Comparison of ENCODE assay signal across 9 mouse cellular contexts in the genomic region with DNA sequence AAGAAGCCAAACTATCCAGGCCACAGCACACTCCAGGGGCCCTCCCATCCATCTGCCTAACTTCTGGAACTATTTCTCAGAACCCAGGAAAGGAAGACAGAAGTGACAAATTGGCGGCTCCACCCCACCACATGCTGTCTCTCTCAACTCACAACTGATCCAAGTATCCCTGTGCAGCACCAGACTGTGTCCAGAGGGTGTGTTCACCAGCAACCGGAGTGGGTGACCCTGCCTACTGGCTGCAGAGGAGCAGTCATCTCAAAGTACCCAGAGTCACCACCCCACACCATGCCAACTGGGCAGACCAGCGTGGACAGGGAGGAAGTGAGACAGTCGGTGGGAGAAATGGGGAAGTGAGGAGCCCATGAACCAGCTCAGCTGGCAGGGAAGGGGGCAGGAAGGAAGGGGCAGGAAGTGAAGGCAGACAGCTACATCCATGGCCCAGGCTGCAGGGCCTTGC. TPM values are rescaled to one million over a fixed set of nuclear protein-coding genes. Genes with fewer than 3 reads are reported as not detected.
A peak's percentile ranks its signal among the peaks of the same experiment; 100 is the strongest.
DNase-seq lines count a peak whose midpoint lies in the region; ATAC-seq and TF ChIP-seq lines count a peak whose summit lies in the region.
"Had no signal": no experiment of that assay in that cellular context is flagged by ENCODE, and none has a peak within 500 bp of the region (broad histone marks: within the 10 kb centered on the region; RNA-seq: fewer than 3 reads in every experiment).

No protein-coding gene starts in this region.

- H3K9me3 ChIP-seq in forebrain, embryonic 10.5 days, result no peaks in the 10 kb centered on the region
- no peaks in the 10 kb centered on the region for H3K9me3 ChIP-seq in forebrain, embryonic 11.5 days (ENCODE audit: control insufficient read depth, low read length)
- H3K9me3 ChIP-seq in liver, postnatal 0 days (ENCODE audit: low read length), result no peaks in the 10 kb centered on the region
- H3K9me3 ChIP-seq in liver, embryonic 11.5 days (ENCODE audit: control insufficient read depth, low read length), result no peaks in the 10 kb centered on the region
- no peaks in the 10 kb centered on the region for H3K9me3 ChIP-seq in forebrain, embryonic 14.5 days (replicated peaks; ENCODE audit: control insufficient read depth, low read length)
- no peaks in the 10 kb centered on the region for H3K9me3 ChIP-seq in midbrain, embryonic 10.5 days (replicated peaks)

- no peak for TF ChIP-seq EP300 in liver, postnatal 0 days (IDR thresholded peaks at IDR 0.05; ENCODE audit: low read depth)

- no peak for ATAC-seq in forebrain, embryonic 11.5 days (replicated peaks; ENCODE audit: low FRiP score)
- ATAC-seq in liver, postnatal 0 days, result peak; percentile 54
- ATAC-seq in liver, embryonic 11.5 days (replicated peaks; ENCODE audit: low FRiP score), result no peak
- ATAC-seq in forebrain, embryonic 14.5 days, result peak; percentile 4; the same call in 1 of the 2 replicates
- ATAC-seq in megakaryocyte, adult 5-6 weeks (ENCODE audit: poor library complexity, severe bottlenecking), result peak; percentile 96

- WGBS in forebrain, embryonic 10.5 days, result 90% methylated on average over 4 of the region's 4 CpGs
- 78% methylated on average over 4 of the region's 4 CpGs for WGBS in forebrain, embryonic 11.5 days
- 32% methylated on average over 4 of the region's 4 CpGs for WGBS in liver, postnatal 0 days (ENCODE audit: insufficient replicate concordance)
- 54% methylated on average over 4 of the region's 4 CpGs for WGBS in liver, embryonic 11.5 days
- WGBS in forebrain, embryonic 14.5 days, result 79% methylated on average over 4 of the region's 4 CpGs
- 90% methylated on average over 4 of the region's 4 CpGs for WGBS in midbrain, embryonic 10.5 days

- peaks cover 78% of the 10 kb centered on the region for H3K4me1 ChIP-seq in forebrain, embryonic 10.5 days
- peaks cover 14% of the 10 kb centered on the region for H3K4me1 ChIP-seq in forebrain, embryonic 11.5 days (replicated peaks; ENCODE audit: control insufficient read depth, insufficient read depth, low read length)
- peaks cover 29% of the 10 kb centered on the region for H3K4me1 ChIP-seq in liver, postnatal 0 days (ENCODE audit: insufficient read depth)
- peaks cover 25% of the 10 kb centered on the region for H3K4me1 ChIP-seq in liver, embryonic 11.5 days (replicated peaks; ENCODE audit: control insufficient read depth, insufficient read depth, low read length)
- H3K4me1 ChIP-seq in forebrain, embryonic 14.5 days (ENCODE audit: control insufficient read depth, insufficient read depth, low read length), result peaks cover 24% of the 10 kb centered on the region
- H3K4me1 ChIP-seq in midbrain, embryonic 10.5 days, result peaks cover 69% of the 10 kb centered on the region

- no peak overlapping the region for H3K4me2 ChIP-seq in forebrain, embryonic 11.5 days (ENCODE audit: low read depth, low read length, severe bottlenecking)
- no peak overlapping the region for H3K4me2 ChIP-seq in liver, postnatal 0 days (ENCODE audit: low read depth, low read length)
- H3K4me2 ChIP-seq in liver, embryonic 11.5 days, result no peak overlapping the region
- no peak overlapping the region for H3K4me2 ChIP-seq in forebrain, embryonic 14.5 days (ENCODE audit: low read length)

- TF ChIP-seq CTCF in liver, postnatal 0 days (IDR thresholded peaks at IDR 0.05; ENCODE audit: low read depth), result no peak

- H3K4me3 ChIP-seq in forebrain, embryonic 10.5 days, result no peak overlapping the region
- no peak overlapping the region for H3K4me3 ChIP-seq in forebrain, embryonic 11.5 days (ENCODE audit: low read depth, low read length)
- H3K4me3 ChIP-seq in liver, postnatal 0 days (ENCODE audit: low read depth, low read length), result no peak overlapping the region
- no peak overlapping the region for H3K4me3 ChIP-seq in liver, embryonic 11.5 days (ENCODE audit: low read depth, low read length)
- H3K4me3 ChIP-seq in forebrain, embryonic 14.5 days (ENCODE audit: low read depth, low read length), result no peak overlapping the region
- no peak overlapping the region for H3K4me3 ChIP-seq in midbrain, embryonic 10.5 days

- peaks cover 67% of the 10 kb centered on the region for H3K36me3 ChIP-seq in forebrain, embryonic 10.5 days (replicated peaks)
- no peaks in the 10 kb centered on the region; the same call in 1 of the 2 replicates for H3K36me3 ChIP-seq in forebrain, embryonic 11.5 days (ENCODE audit: control insufficient read depth, insufficient read depth, low read length)
- H3K36me3 ChIP-seq in liver, postnatal 0 days (replicated peaks; ENCODE audit: insufficient read depth, low read length), result no peaks in the 10 kb centered on the region
- peaks cover 9% of the 10 kb centered on the region; the same call in 1 of the 2 replicates for H3K36me3 ChIP-seq in liver, embryonic 11.5 days (ENCODE audit: control insufficient read depth, insufficient read depth, low read length)
- peaks cover 25% of the 10 kb centered on the region for H3K36me3 ChIP-seq in forebrain, embryonic 14.5 days (ENCODE audit: control insufficient read depth, insufficient read depth, low read length)
- H3K36me3 ChIP-seq in midbrain, embryonic 10.5 days, result peaks cover 72% of the 10 kb centered on the region

- H3K27ac ChIP-seq in forebrain, embryonic 10.5 days, result peak overlapping the region; percentile 33; the same call in 1 of the 2 replicates
- no peak overlapping the region for H3K27ac ChIP-seq in forebrain, embryonic 11.5 days (ENCODE audit: low read depth, low read length)
- no peak overlapping the region; the same call in 1 of the 2 replicates for H3K27ac ChIP-seq in liver, postnatal 0 days (ENCODE audit: low read depth)
- no peak overlapping the region for H3K27ac ChIP-seq in liver, embryonic 11.5 days (ENCODE audit: low read depth, low read length)
- peak overlapping the region; percentile 72 for H3K27ac ChIP-seq in forebrain, embryonic 14.5 days (ENCODE audit: low read depth, low read length)
- H3K27ac ChIP-seq in midbrain, embryonic 10.5 days (replicated peaks), result no peak overlapping the region

- no peak overlapping the region for H3K9ac ChIP-seq in forebrain, embryonic 11.5 days (ENCODE audit: low read length)
- H3K9ac ChIP-seq in liver, postnatal 0 days (replicated peaks), result no peak overlapping the region
- no peak overlapping the region for H3K9ac ChIP-seq in liver, embryonic 11.5 days (ENCODE audit: low read depth, low read length)
- H3K9ac ChIP-seq in forebrain, embryonic 14.5 days (ENCODE audit: low read length), result 0 out of 2 replicates have a peak overlapping the region, but pooled peaks have one; percentile 32

- no peaks in the 10 kb centered on the region for H3K27me3 ChIP-seq in forebrain, embryonic 10.5 days (ENCODE audit: poor library complexity, severe bottlenecking)
- H3K27me3 ChIP-seq in forebrain, embryonic 11.5 days (ENCODE audit: control insufficient read depth, insufficient read depth, low read length), result no peaks in the 10 kb centered on the region
- H3K27me3 ChIP-seq in liver, postnatal 0 days (ENCODE audit: insufficient read depth, low read length), result no peaks in the 10 kb centered on the region
- H3K27me3 ChIP-seq in liver, embryonic 11.5 days (replicated peaks; ENCODE audit: control insufficient read depth, insufficient read depth, low read length), result no peaks in the 10 kb centered on the region
- no peaks in the 10 kb centered on the region for H3K27me3 ChIP-seq in forebrain, embryonic 14.5 days (replicated peaks; ENCODE audit: control insufficient read depth, insufficient read depth, low read length)
- no peaks in the 10 kb centered on the region for H3K27me3 ChIP-seq in midbrain, embryonic 10.5 days (ENCODE audit: low read depth, poor library complexity, severe bottlenecking)

- no peak for DNase-seq in forebrain, embryonic 10.5 days (ENCODE audit: extremely low spot score, low spot score)
- no peak for DNase-seq in forebrain, embryonic 11.5 days (ENCODE audit: low spot score)
- DNase-seq in liver, postnatal 0 days, result peak; percentile 57
- DNase-seq in liver, embryonic 11.5 days (ENCODE audit: low spot score), result no peak
- DNase-seq in forebrain, embryonic 14.5 days (ENCODE audit: low spot score), result peak; percentile 57
- no peak for DNase-seq in midbrain, embryonic 10.5 days (ENCODE audit: low spot score)
- no peak for DNase-seq in urinary bladder, postnatal 14 days (ENCODE audit: low spot score)

RNA-seq across cellular contexts. Expression of a gene that starts 15.8 kb away (rescaled TPM):
- 3.5 and 4.0 TPM in 2 replicates for polyA plus RNA-seq in forebrain, embryonic 10.5 days (2016; fragmentation: Nextera tagmentation; extraction: Ambion mirVana)
- 8.1 and 8.2 TPM in 2 replicates for polyA plus RNA-seq in forebrain, embryonic 11.5 days (2014; fragmentation: Nextera tagmentation; extraction: Ambion mirVana)
- 0.65 and 1.0 TPM in 2 replicates for polyA plus RNA-seq in liver, postnatal 0 days (2015; fragmentation: Nextera tagmentation; extraction: Ambion mirVana)
- polyA plus RNA-seq in liver, embryonic 11.5 days (2014; fragmentation: Nextera tagmentation; extraction: Ambion mirVana), result 4.0 and 5.3 TPM in 2 replicates
- polyA plus RNA-seq in forebrain, embryonic 14.5 days (2014; fragmentation: Nextera tagmentation; extraction: Ambion mirVana), result 5.9 and 8.1 TPM in 2 replicates
- total RNA-seq in megakaryocyte, adult 5-6 weeks (2015), result 1.1 and 1.3 TPM in 2 replicates
- 1.6 and 1.7 TPM in 2 replicates for total RNA-seq in megakaryocyte, adult 5-6 weeks (2017)
- polyA plus RNA-seq in midbrain, embryonic 10.5 days (2016; fragmentation: Nextera tagmentation; extraction: Ambion mirVana), result 3.6 and 3.7 TPM in 2 replicates

RNA-seq across cellular contexts. Expression of a gene that starts 23.6 kb away (rescaled TPM):
- not detected in 2 replicates for polyA plus RNA-seq in forebrain, embryonic 10.5 days (2016; fragmentation: Nextera tagmentation; extraction: Ambion mirVana)
- not detected in 2 replicates for polyA plus RNA-seq in forebrain, embryonic 11.5 days (2014; fragmentation: Nextera tagmentation; extraction: Ambion mirVana)
- not detected in 2 replicates for polyA plus RNA-seq in liver, postnatal 0 days (2015; fragmentation: Nextera tagmentation; extraction: Ambion mirVana)
- polyA plus RNA-seq in liver, embryonic 11.5 days (2014; fragmentation: Nextera tagmentation; extraction: Ambion mirVana), result not detected in 2 replicates
- not detected in 2 replicates for polyA plus RNA-seq in forebrain, embryonic 14.5 days (2014; fragmentation: Nextera tagmentation; extraction: Ambion mirVana)
- not detected in 2 replicates for total RNA-seq in megakaryocyte, adult 5-6 weeks (2015)
- total RNA-seq in megakaryocyte, adult 5-6 weeks (2017), result not detected in 2 replicates
- polyA plus RNA-seq in midbrain, embryonic 10.5 days (2016; fragmentation: Nextera tagmentation; extraction: Ambion mirVana), result not detected in 2 replicates
- total RNA-seq: left cerebral cortex, postnatal 14 days had no signal

RNA-seq across cellular contexts. Expression of a gene that starts 56.3 kb away (rescaled TPM):
- polyA plus RNA-seq in forebrain, embryonic 10.5 days (2016; fragmentation: Nextera tagmentation; extraction: Ambion mirVana), result 58.0 and 59.1 TPM in 2 replicates
- 59.1 and 64.4 TPM in 2 replicates for polyA plus RNA-seq in forebrain, embryonic 11.5 days (2014; fragmentation: Nextera tagmentation; extraction: Ambion mirVana)
- polyA plus RNA-seq in liver, postnatal 0 days (2015; fragmentation: Nextera tagmentation; extraction: Ambion mirVana), result 12.4 and 14.0 TPM in 2 replicates
- polyA plus RNA-seq in liver, embryonic 11.5 days (2014; fragmentation: Nextera tagmentation; extraction: Ambion mirVana), result 45.0 and 45.7 TPM in 2 replicates
- polyA plus RNA-seq in forebrain, embryonic 14.5 days (2014; fragmentation: Nextera tagmentation; extraction: Ambion mirVana), result 24.5 and 27.7 TPM in 2 replicates
- total RNA-seq in megakaryocyte, adult 5-6 weeks (2015), result 13.3 and 14.6 TPM in 2 replicates
- total RNA-seq in megakaryocyte, adult 5-6 weeks (2017), result 36.4 and 47.0 TPM in 2 replicates
- 52.4 and 57.5 TPM in 2 replicates for polyA plus RNA-seq in midbrain, embryonic 10.5 days (2016; fragmentation: Nextera tagmentation; extraction: Ambion mirVana)

Comparison
In these comparisons a context has a peak if more than half of its experiments do, and no peak if none do; other contexts are left out.
1. DNase-seq: peak in liver, postnatal 0 days (single experiment) and forebrain, embryonic 14.5 days (single experiment); none in forebrain, embryonic 10.5 days (single experiment), forebrain, embryonic 11.5 days (single experiment), liver, embryonic 11.5 days (single experiment), midbrain, embryonic 10.5 days (single experiment) and urinary bladder, postnatal 14 days (single experiment).
2. H3K27ac ChIP-seq: peak in forebrain, embryonic 10.5 days (single experiment) and forebrain, embryonic 14.5 days (single experiment); none in forebrain, embryonic 11.5 days (single experiment), liver, postnatal 0 days (single experiment), liver, embryonic 11.5 days (single experiment) and midbrain, embryonic 10.5 days (single experiment).
3. ATAC-seq: peak in liver, postnatal 0 days (single experiment), forebrain, embryonic 14.5 days (single experiment) and megakaryocyte, adult 5-6 weeks (single experiment); none in forebrain, embryonic 11.5 days (single experiment) and liver, embryonic 11.5 days (single experiment).